In the genomic region with DNA sequence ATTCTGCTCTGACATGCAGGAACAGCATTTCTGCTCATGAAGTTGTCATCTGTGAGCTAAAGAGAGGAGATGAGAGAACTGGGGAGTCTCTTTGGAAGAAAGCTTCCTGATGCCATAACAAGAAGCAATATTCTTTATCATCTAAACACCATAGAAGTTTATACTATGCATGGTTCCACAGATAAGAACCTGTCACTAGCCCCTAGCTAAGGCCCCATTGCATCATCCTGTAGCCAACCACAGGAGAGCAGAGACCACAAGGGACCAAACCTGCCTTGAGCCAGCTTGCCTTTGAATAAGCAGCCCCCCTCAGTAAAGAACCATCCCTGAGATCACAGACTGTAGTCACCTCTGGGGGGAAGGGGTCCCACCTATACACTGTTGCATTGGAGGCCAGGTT, we compare ENCODE assay signal across 25 mouse cellular contexts.
"Had no signal": no experiment of that assay in that cellular context is flagged by ENCODE, and none has a peak within 500 bp of the region (broad histone marks: within the 10 kb centered on the region; RNA-seq: fewer than 3 reads in every experiment).

No protein-coding gene starts in this region.

- H3K9ac ChIP-seq: heart, embryonic 12.5 days; hindbrain, embryonic 12.5 days; hindbrain, embryonic 14.5 days; intestine, embryonic 15.5 days; kidney, embryonic 15.5 days; limb, embryonic 13.5 days; limb, embryonic 15.5 days had no signal

- H3K36me3 ChIP-seq: heart, embryonic 10.5 days; heart, embryonic 12.5 days; hindbrain, embryonic 10.5 days; hindbrain, embryonic 12.5 days; intestine, embryonic 15.5 days; kidney, embryonic 15.5 days; limb, embryonic 13.5 days; limb, embryonic 15.5 days had no signal

- H3K4me3 ChIP-seq: heart, embryonic 10.5 days; heart, embryonic 12.5 days; hindbrain, embryonic 10.5 days; hindbrain, embryonic 12.5 days; intestine, embryonic 15.5 days; kidney, embryonic 15.5 days; limb, embryonic 13.5 days; limb, embryonic 15.5 days had no signal

- H3K9me3 ChIP-seq: heart, embryonic 10.5 days; heart, embryonic 12.5 days; hindbrain, embryonic 10.5 days; hindbrain, embryonic 12.5 days; intestine, embryonic 15.5 days; kidney, embryonic 15.5 days; limb, embryonic 13.5 days; limb, embryonic 15.5 days had no signal

- H3K27me3 ChIP-seq: heart, embryonic 12.5 days; intestine, embryonic 15.5 days; kidney, embryonic 15.5 days; limb, embryonic 13.5 days; limb, embryonic 15.5 days had no signal

- ATAC-seq: hindbrain, embryonic 16.5 days; inflammation-experienced regulatory T-cells, adult 6 months; intestine, embryonic 15.5 days had no signal

- H3K27ac ChIP-seq: heart, embryonic 10.5 days; hindbrain, embryonic 10.5 days; hindbrain, embryonic 12.5 days; hindbrain, embryonic 14.5 days; intestine, embryonic 15.5 days; kidney, embryonic 15.5 days; kidney, postnatal 0 days; limb, embryonic 13.5 days; limb, embryonic 15.5 days had no signal

- H3K4me2 ChIP-seq: heart, embryonic 12.5 days; hindbrain, embryonic 12.5 days; hindbrain, embryonic 14.5 days; intestine, embryonic 15.5 days; kidney, embryonic 15.5 days; limb, embryonic 13.5 days; limb, embryonic 15.5 days had no signal

- H3K4me1 ChIP-seq: heart, embryonic 10.5 days; heart, embryonic 12.5 days; hindbrain, embryonic 12.5 days; intestine, embryonic 15.5 days; kidney, embryonic 15.5 days; limb, embryonic 13.5 days; limb, embryonic 15.5 days had no signal

- DNase-seq: gastrocnemius, postnatal 14 days; gastrocnemius, postnatal 36 days; heart, adult 18-20 months; heart, postnatal 10 days; heart, postnatal 4 days; kidney, adult 11 months; kidney, adult 2 months; kidney, adult 9 months; kidney, postnatal 14 days; kidney, postnatal 36 days; layer of hippocampus, adult 9-11 months; layer of hippocampus, postnatal 36 days; left cerebral cortex, postnatal 4 days had no signal
